In the genomic region with DNA sequence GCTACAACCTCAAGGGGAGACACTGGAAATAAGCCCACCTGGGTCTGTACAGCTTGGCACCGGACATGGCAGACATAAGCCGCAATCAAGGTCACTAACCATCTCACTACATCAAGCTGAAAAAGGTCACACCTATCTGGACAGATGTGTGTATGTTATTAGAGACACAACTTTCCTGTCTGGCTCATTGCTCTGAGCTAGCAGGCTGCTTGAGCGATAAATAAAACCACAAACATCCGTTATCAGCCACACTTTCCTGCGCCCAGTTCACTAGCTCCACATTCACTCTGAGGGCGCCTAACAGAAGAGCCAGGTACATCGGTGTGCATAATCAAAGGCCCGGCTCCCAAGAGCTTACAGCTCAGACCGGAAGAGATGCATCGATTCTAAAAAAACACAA, we compare ENCODE assay signal across 10 mouse cellular contexts. TPM values are rescaled to one million over a fixed set of nuclear protein-coding genes. Genes with fewer than 3 reads are reported as not detected.
DNase-seq lines count a peak whose midpoint lies in the region; ATAC-seq and TF ChIP-seq lines count a peak whose summit lies in the region.
"Had no signal": no experiment of that assay in that cellular context is flagged by ENCODE, and none has a peak within 500 bp of the region (broad histone marks: within the 10 kb centered on the region; RNA-seq: fewer than 3 reads in every experiment).

No protein-coding gene starts in this region.

- no peaks in the 10 kb centered on the region for H3K36me3 ChIP-seq in kidney, embryonic 15.5 days
- no peaks in the 10 kb centered on the region for H3K36me3 ChIP-seq in ES-Bruce4 (ENCODE audit: control insufficient read depth, insufficient read depth, low read length, poor library complexity, severe bottlenecking)
- no peaks in the 10 kb centered on the region for H3K36me3 ChIP-seq in embryonic facial prominence, embryonic 11.5 days (replicated peaks; ENCODE audit: control insufficient read depth, insufficient read depth, low read depth, low read length)
- no peaks in the 10 kb centered on the region for H3K36me3 ChIP-seq in intestine, embryonic 16.5 days (ENCODE audit: control insufficient read depth, insufficient read depth, low read length)

- H3K4me3 ChIP-seq in kidney, embryonic 15.5 days (replicated peaks), result peak overlapping the region; percentile 53
- peak overlapping the region; percentile 56; the same call in 1 of the 2 replicates for H3K4me3 ChIP-seq in ES-Bruce4 (ENCODE audit: low read depth, low read length)
- peak overlapping the region; percentile 47 for H3K4me3 ChIP-seq in embryonic facial prominence, embryonic 11.5 days (ENCODE audit: low read depth, low read length)
- H3K4me3 ChIP-seq in intestine, embryonic 16.5 days (ENCODE audit: low read length), result no peak overlapping the region

- peak overlapping the region; percentile 91 for H3K4me2 ChIP-seq in kidney, embryonic 15.5 days
- H3K4me2 ChIP-seq in embryonic facial prominence, embryonic 11.5 days (ENCODE audit: low read depth, low read length), result no peak overlapping the region; the same call in 1 of the 2 replicates
- H3K4me2 ChIP-seq in intestine, embryonic 16.5 days (ENCODE audit: low read depth, low read length), result peak overlapping the region; percentile 91; the same call in 1 of the 2 replicates

- TF ChIP-seq CTCF in ES-Bruce4 (IDR thresholded peaks at IDR 0.05; ENCODE audit: low read depth, low read length), result no peak

- no peak for DNase-seq in kidney, postnatal 4 days
- no peak for DNase-seq in embryonic facial prominence, embryonic 11.5 days (ENCODE audit: low spot score)
- no peak for DNase-seq in layer of hippocampus, adult 8-10 months (ENCODE audit: low spot score in 2 of 2)
- DNase-seq in urinary bladder, postnatal 36 days (ENCODE audit: low spot score in 2 of 2), result no peak
- no peak for DNase-seq in cerebellum, postnatal 36 days
- DNase-seq: lung, postnatal 14 days had no signal

- ATAC-seq in kidney, embryonic 15.5 days (replicated peaks; ENCODE audit: low FRiP score), result no peak
- ATAC-seq in embryonic facial prominence, embryonic 11.5 days (replicated peaks; ENCODE audit: insufficient number of reproducible peaks, low FRiP score, low TSS enrichment, low read depth), result no peak
- no peak for ATAC-seq in intestine, embryonic 16.5 days

- WGBS in kidney, embryonic 15.5 days, result 37% methylated on average over 10 of the region's 10 CpGs
- 36% methylated on average over 10 of the region's 10 CpGs for WGBS in embryonic facial prominence, embryonic 11.5 days
- 48% methylated on average over 10 of the region's 10 CpGs for WGBS in intestine, embryonic 16.5 days

- H3K27me3 ChIP-seq in kidney, embryonic 15.5 days, result peaks cover 58% of the 10 kb centered on the region
- H3K27me3 ChIP-seq in ES-Bruce4 (ENCODE audit: control insufficient read depth, insufficient read depth, low read length, poor library complexity, severe bottlenecking), result peaks cover 3% of the 10 kb centered on the region; the same call in 1 of the 2 replicates
- peaks cover 28% of the 10 kb centered on the region for H3K27me3 ChIP-seq in embryonic facial prominence, embryonic 11.5 days (ENCODE audit: control insufficient read depth, insufficient read depth, low read length)
- peaks cover 24% of the 10 kb centered on the region for H3K27me3 ChIP-seq in intestine, embryonic 16.5 days (replicated peaks; ENCODE audit: control insufficient read depth, insufficient read depth, low read length)

- TF ChIP-seq EP300 in ES-Bruce4 (IDR thresholded peaks at IDR 0.05; ENCODE audit: insufficient read depth, low read depth, low read length), result no peak

- no peaks in the 10 kb centered on the region for H3K9me3 ChIP-seq in kidney, embryonic 15.5 days (replicated peaks)
- no peaks in the 10 kb centered on the region for H3K9me3 ChIP-seq in ES-Bruce4 (replicated peaks; ENCODE audit: control insufficient read depth, insufficient read depth, low read length, poor library complexity, severe bottlenecking)
- H3K9me3 ChIP-seq in embryonic facial prominence, embryonic 11.5 days (replicated peaks; ENCODE audit: control insufficient read depth, low read length), result no peaks in the 10 kb centered on the region
- H3K9me3 ChIP-seq in intestine, embryonic 16.5 days (ENCODE audit: control insufficient read depth, low read length), result no peaks in the 10 kb centered on the region

- peaks cover 17% of the 10 kb centered on the region for H3K4me1 ChIP-seq in kidney, embryonic 15.5 days
- H3K4me1 ChIP-seq in ES-Bruce4 (ENCODE audit: control insufficient read depth, insufficient read depth, low read length), result no peaks in the 10 kb centered on the region
- no peaks in the 10 kb centered on the region for H3K4me1 ChIP-seq in embryonic facial prominence, embryonic 11.5 days (ENCODE audit: control insufficient read depth, insufficient read depth, low read length)
- peaks cover 3% of the 10 kb centered on the region; the same call in 1 of the 2 replicates for H3K4me1 ChIP-seq in intestine, embryonic 16.5 days (ENCODE audit: control insufficient read depth, insufficient read depth, low read length)

- H3K27ac ChIP-seq in kidney, embryonic 15.5 days, result no peak overlapping the region
- H3K27ac ChIP-seq in ES-Bruce4 (ENCODE audit: insufficient read depth, low read length), result no peak overlapping the region
- no peak overlapping the region for H3K27ac ChIP-seq in embryonic facial prominence, embryonic 11.5 days (replicated peaks; ENCODE audit: low read depth, low read length)
- H3K27ac ChIP-seq in intestine, embryonic 16.5 days (ENCODE audit: low read length), result no peak overlapping the region

- no peak for TF ChIP-seq POLR2A in ES-Bruce4 (IDR thresholded peaks at IDR 0.05; ENCODE audit: insufficient read depth, low read length)

- no peak overlapping the region for H3K9ac ChIP-seq in kidney, embryonic 15.5 days
- peak overlapping the region; percentile 67 for H3K9ac ChIP-seq in ES-Bruce4 (ENCODE audit: low read depth, poor library complexity, severe bottlenecking)
- H3K9ac ChIP-seq in embryonic facial prominence, embryonic 11.5 days (replicated peaks; ENCODE audit: low read length), result no peak overlapping the region
- H3K9ac ChIP-seq in intestine, embryonic 16.5 days (ENCODE audit: low read depth, low read length), result no peak overlapping the region

RNA-seq across cellular contexts. Expression of a gene that starts 0.8 kb away (rescaled TPM):
- 0.23 and 0.41 TPM in 2 replicates for polyA plus RNA-seq in kidney, embryonic 15.5 days (2015; fragmentation: Nextera tagmentation; extraction: Ambion mirVana)
- 0.54 and 0.82 TPM in 2 replicates for polyA plus RNA-seq in ES-Bruce4 (2011; ENCODE audit: insufficient read depth, insufficient read length, low read depth, missing spikeins)
- 0.11 and 0.18 TPM in 2 replicates for polyA plus RNA-seq in embryonic facial prominence, embryonic 11.5 days (2014; fragmentation: Nextera tagmentation; extraction: Ambion mirVana)
- 0.22 and 0.26 TPM in 2 replicates for polyA plus RNA-seq in intestine, embryonic 16.5 days (2015; fragmentation: Nextera tagmentation; extraction: Ambion mirVana)
- total RNA-seq in layer of hippocampus, adult 8-10 months (2022), result 10 to 100 TPM in 3 of 4 experiments, 1 to 10 TPM in 1; 9.2 to 13.4 (median 11.9) TPM
- total RNA-seq: neutrophil, adult 5-6 weeks had no signal
